Mouse (Mus musculus) midbrain, postnatal 0 days (tissue): ENCODE measurements around the gene 1810037I17Rik. TPM values are rescaled to one million over a fixed set of nuclear protein-coding genes. Genes with fewer than 3 reads are reported as not detected.

ENCODE experiments used
- ATAC-seq: fragments of 200-750 bp; cut with Nextera tagmentation; 2 replicates; pipeline ENCODE4 v1.8.0; 2017; ENCODE audit warnings: moderate number of reproducible peaks, mild to moderate bottlenecking, moderate TSS enrichment, moderate library complexity; ENCODE audit not compliant: low FRiP score
- DNase-seq: peaks from one replicate; pipeline ENCODE4 v3.0.0-alpha.2; 2015; ENCODE audit warnings: low spot score
- H3K27ac ChIP-seq: fragments of 300-500 bp; sonication (generic); 2 replicates; pipeline ENCODE4 v1.5.1; 2014; ENCODE audit warnings: low read depth, mild to moderate bottlenecking, low read length, mixed read lengths
- H3K27me3 ChIP-seq: fragments of 300-500 bp; sonication (generic); 2 replicates; pipeline ENCODE4 v1.6.1; 2014; ENCODE audit warnings: low read length, control low read depth, mixed read lengths; ENCODE audit not compliant: insufficient read depth
- H3K36me3 ChIP-seq: fragments of 300-500 bp; sonication (generic); 2 replicates; pipeline ENCODE4 v1.6.1; 2014; ENCODE audit warnings: low read length, control low read depth, mixed read lengths; ENCODE audit not compliant: insufficient read depth
- H3K4me1 ChIP-seq: fragments of 300-500 bp; sonication (generic); 2 replicates; pipeline ENCODE4 v1.6.1; 2014; ENCODE audit warnings: mild to moderate bottlenecking, control low read depth, antibody characterized with exemption, low read length, mixed read lengths; ENCODE audit not compliant: insufficient read depth
- H3K4me2 ChIP-seq: fragments of 300-500 bp; sonication (generic); 2 replicates; pipeline ENCODE4 v1.6.1; 2014; ENCODE audit warnings: low read depth, mild to moderate bottlenecking, low read length, mixed read lengths; ENCODE audit not compliant: poor library complexity, severe bottlenecking
- H3K4me3 ChIP-seq: fragments of 300-500 bp; sonication (generic); 2 replicates; pipeline ENCODE4 v1.5.1; 2014; ENCODE audit warnings: low read depth, mild to moderate bottlenecking, low read length, moderate library complexity
- H3K9ac ChIP-seq: fragments of 300-500 bp; sonication (generic); replicated peaks from 2 replicates; pipeline ENCODE4 v1.6.1; 2014; ENCODE audit warnings: mild to moderate bottlenecking, low read length, moderate library complexity, mixed read lengths; ENCODE audit not compliant: poor library complexity, severe bottlenecking
- H3K9me3 ChIP-seq: fragments of 300-500 bp; sonication (generic); 2 replicates; pipeline ENCODE4 v1.6.1; 2016; ENCODE audit warnings: low read length, control low read depth
- CTCF ChIP-seq: IDR thresholded peaks from 2 replicates; pipeline ENCODE4 v1.5.1; 2016; ENCODE audit warnings: antibody characterized with exemption, mild to moderate bottlenecking
- WGBS: fragments of 180-500 bp; shearing (Covaris S2); extraction: QIAGEN DNeasy Blood & Tissue Kit; methylation state at CpG from one replicate; pipeline ENCODE4 v1.1.7; 2014; 5-methylcytosine and 5-hydroxymethylcytosine counted together
- polyA plus RNA-seq: library from polyadenylated mRNA; unstranded; fragments of >200 nt; fragmentation: Nextera tagmentation; extraction: Ambion mirVana; gene quantifications from 2 replicates; pipeline ENCODE4 v1.2.1, GENCODE M21; 2015
- total RNA-seq: library from RNA; depleted of rRNA; stranded (reverse); fragments of >200 nt; gene quantifications from 2 replicates; pipeline ENCODE4 v1.2.3, GENCODE M21; 2014

The 1810037I17Rik gene
- total and polyA plus RNA-seq, 2 experiments from 2014 or later = 32.3 to 94.5 TPM

GRCm38 (mm10) chr3:122915493-122915892 lies 8.5 kb upstream of the 1810037I17Rik start:
- DNase-seq = no peak
- Histone ChIP-seq H3K4me2 (no peak overlapping the region), H3K9ac (no peak overlapping the region), H3K4me3 (no peak overlapping the region), H3K9me3 (no peaks in the 10 kb centered on the region), H3K27ac (no peak overlapping the region), H3K4me1 (no peaks in the 10 kb centered on the region), H3K36me3 (no peaks in the 10 kb centered on the region), H3K27me3 (no peaks in the 10 kb centered on the region)
- TF ChIP-seq CTCF = no peak
- no peak for ATAC-seq
- 81% methylated on average over 5 of the region's 5 CpGs for WGBS

GRCm38 (mm10) chr3:122916191-122916680 lies 7.8 kb upstream of the 1810037I17Rik start:
- Histone ChIP-seq H3K9ac (no peak overlapping the region), H3K4me2 (no peak overlapping the region), H3K4me3 (no peak overlapping the region), H3K27me3 (no peaks in the 10 kb centered on the region), H3K36me3 (no peaks in the 10 kb centered on the region), H3K9me3 (no peaks in the 10 kb centered on the region), H3K4me1 (no peaks in the 10 kb centered on the region), H3K27ac (no peak overlapping the region)
- 93% methylated on average over 6 of the region's 6 CpGs for WGBS
- ATAC-seq = no peak
- TF ChIP-seq CTCF = no peak
- no peak for DNase-seq

GRCm38 (mm10) chr3:122918672-122919071 lies 5.3 kb upstream of the 1810037I17Rik start:
- no peak overlapping the region for H3K9ac ChIP-seq
- no peak overlapping the region for H3K4me3 ChIP-seq
- no peak overlapping the region for H3K4me2 ChIP-seq
- no peak overlapping the region for H3K27ac ChIP-seq
- ATAC-seq = no peak
- H3K4me1 ChIP-seq = no peaks in the 10 kb centered on the region
- H3K9me3 ChIP-seq = no peaks in the 10 kb centered on the region
- H3K27me3 ChIP-seq = no peaks in the 10 kb centered on the region
- WGBS = 84% methylated on average over 2 of the region's 2 CpGs
- DNase-seq = no peak
- TF ChIP-seq CTCF = no peak
- H3K36me3 ChIP-seq = no peaks in the 10 kb centered on the region

GRCm38 (mm10) chr3:122919260-122919659 lies 4.7 kb upstream of the 1810037I17Rik start, which contains the start of gene Gm10959:
Gm10959 (minus strand) TSS chr3:122919360.
- H3K9me3 ChIP-seq = no peaks in the 10 kb centered on the region
- no peak within 1 kb of the TSS for H3K27ac ChIP-seq
- DNase-seq (no peak), ATAC-seq (no peak)
- no peak for TF ChIP-seq CTCF
- H3K4me3 ChIP-seq = no peak within 1 kb of the TSS
- H3K36me3 ChIP-seq = no peaks in the 10 kb centered on the region
- WGBS = 73% methylated on average over 8 of the region's 8 CpGs
- no peak within 1 kb of the TSS for H3K4me2 ChIP-seq
- H3K27me3 ChIP-seq = no peaks in the 10 kb centered on the region
- no peaks in the 10 kb centered on the region for H3K4me1 ChIP-seq
- H3K9ac ChIP-seq = no peak within 1 kb of the TSS

GRCm38 (mm10) chr3:122920572-122921435 lies 3.2 kb upstream of the 1810037I17Rik start:
- H3K9me3 ChIP-seq = no peaks in the 10 kb centered on the region
- H3K4me2 ChIP-seq = no peak overlapping the region
- no peaks in the 10 kb centered on the region for H3K36me3 ChIP-seq
- ATAC-seq (no peak), DNase-seq (no peak)
- H3K4me1 ChIP-seq = no peaks in the 10 kb centered on the region
- H3K9ac ChIP-seq = no peak overlapping the region
- 69% methylated on average over 8 of the region's 8 CpGs for WGBS
- H3K27ac ChIP-seq = no peak overlapping the region
- no peaks in the 10 kb centered on the region for H3K27me3 ChIP-seq
- TF ChIP-seq CTCF = no peak
- no peak overlapping the region for H3K4me3 ChIP-seq
